Mouse (Mus musculus) liver, adult 2 months (tissue): ENCODE results near the gene Syt1.

Experiments
- CTCF ChIP-seq: fragments of 200-500 bp; IDR thresholded peaks from 2 replicates; pipeline ENCODE4 v1.5.1; 2011; ENCODE audit warnings: low read depth, low read length, control low read depth
- POLR2A ChIP-seq: fragments of 200-500 bp; IDR thresholded peaks from 2 replicates; pipeline ENCODE4 v1.6.1; 2011; ENCODE audit warnings: low read length, control low read depth; ENCODE audit not compliant: insufficient read depth; ENCODE audit errors: extremely low read depth

GRCm38 (mm10) chr10:108874687-108875086 lies 136.1 kb downstream of the Syt1 start:
- TF ChIP-seq CTCF (no peak), POLR2A (no peak)
